Mouse (Mus musculus) stomach, embryonic 16.5 days (tissue): ENCODE data around the gene Nt5c2. TPM values are rescaled to one million over a fixed set of nuclear protein-coding genes. Genes with fewer than 3 reads are reported as not detected.

Experiments
- ATAC-seq: fragments of 200-750 bp; cut with Nextera tagmentation; 2 replicates; pipeline ENCODE4 v1.8.0; 2017; ENCODE audit warnings: moderate number of reproducible peaks, moderate TSS enrichment; ENCODE audit not compliant: insufficient read depth, low FRiP score
- H3K27ac ChIP-seq: fragments of 300-500 bp; sonication (generic); 2 replicates; pipeline ENCODE4 v1.5.1; 2014; ENCODE audit warnings: low read length
- H3K27me3 ChIP-seq: fragments of 300-500 bp; sonication (generic); 2 replicates; pipeline ENCODE4 v1.6.1; 2014; ENCODE audit warnings: low read length, control low read depth, mixed read lengths; ENCODE audit not compliant: control insufficient read depth, insufficient read depth
- H3K36me3 ChIP-seq: fragments of 300-500 bp; sonication (generic); 2 replicates; pipeline ENCODE4 v1.6.1; 2014; ENCODE audit warnings: low read length; ENCODE audit not compliant: control insufficient read depth, insufficient read depth
- H3K4me1 ChIP-seq: fragments of 300-500 bp; sonication (generic); 2 replicates; pipeline ENCODE4 v1.6.1; 2014; ENCODE audit warnings: low read length, control low read depth, mixed read lengths; ENCODE audit not compliant: control insufficient read depth, insufficient read depth
- H3K4me2 ChIP-seq: fragments of 300-500 bp; sonication (generic); 2 replicates; pipeline ENCODE4 v1.6.1; 2014; ENCODE audit warnings: low read depth, low read length, mixed read lengths
- H3K4me3 ChIP-seq: fragments of 300-500 bp; sonication (generic); replicated peaks from 2 replicates; pipeline ENCODE4 v1.5.1; 2014; ENCODE audit warnings: mild to moderate bottlenecking, low read length
- H3K9ac ChIP-seq: fragments of 300-500 bp; sonication (generic); 2 replicates; pipeline ENCODE4 v1.6.1; 2014; ENCODE audit warnings: low read length
- H3K9me3 ChIP-seq: fragments of 300-500 bp; sonication (generic); replicated peaks from 2 replicates; pipeline ENCODE4 v1.6.1; 2016; ENCODE audit warnings: low read length, control low read depth; ENCODE audit not compliant: control insufficient read depth
- WGBS: fragments of 180-500 bp; shearing (Covaris S2); extraction: QIAGEN DNeasy Blood & Tissue Kit; methylation state at CpG from one replicate; pipeline ENCODE4 v1.1.7; 2014; 5-methylcytosine and 5-hydroxymethylcytosine counted together
- polyA plus RNA-seq: library from polyadenylated mRNA; unstranded; fragments of >200 nt; fragmentation: Nextera tagmentation; extraction: Ambion mirVana; gene quantifications from 2 replicates; pipeline ENCODE4 v1.2.1, GENCODE M21; 2015

The Nt5c2 gene
- polyA plus RNA-seq, 1 experiment from 2014 or later: 91.2 TPM

- no peaks in the 10 kb centered on the region for H3K36me3 ChIP-seq
- H3K27ac ChIP-seq: no peak overlapping the region; the same call in 1 of the 2 replicates
- no peak overlapping the region for H3K9ac ChIP-seq
- H3K4me3 ChIP-seq: no peak overlapping the region
- H3K4me1 ChIP-seq: no peaks in the 10 kb centered on the region
- WGBS: 69% methylated on average over 14 of the region's 14 CpGs
- no peaks in the 10 kb centered on the region for H3K9me3 ChIP-seq
- no peaks in the 10 kb centered on the region for H3K27me3 ChIP-seq
- H3K4me2 ChIP-seq: no peak overlapping the region
- ATAC-seq: no peak
Observed at GRCm38 (mm10) chr19:46848381-46849268, 166.3 kb downstream of the Nt5c2 start.

GRCm38 (mm10) chr19:46846459-46846858 is 168.5 kb downstream of the Nt5c2 start:
- H3K4me2 ChIP-seq: no peak overlapping the region
- 80% methylated on average over 5 of the region's 5 CpGs for WGBS
- no peak overlapping the region for H3K4me3 ChIP-seq
- H3K9me3 ChIP-seq: no peaks in the 10 kb centered on the region
- H3K4me1 ChIP-seq: no peaks in the 10 kb centered on the region
- H3K36me3 ChIP-seq: no peaks in the 10 kb centered on the region
- no peak for ATAC-seq
- H3K9ac ChIP-seq: no peak overlapping the region
- H3K27me3 ChIP-seq: no peaks in the 10 kb centered on the region
- no peak overlapping the region for H3K27ac ChIP-seq

GRCm38 (mm10) chr19:46846056-46846455 is 168.9 kb downstream of the Nt5c2 start:
- Histone ChIP-seq H3K36me3 (no peaks in the 10 kb centered on the region), H3K4me2 (no peak overlapping the region), H3K27me3 (no peaks in the 10 kb centered on the region), H3K27ac (no peak overlapping the region), H3K4me3 (no peak overlapping the region), H3K4me1 (no peaks in the 10 kb centered on the region), H3K9ac (no peak overlapping the region), H3K9me3 (no peaks in the 10 kb centered on the region)
- 76% methylated on average over 7 of the region's 7 CpGs for WGBS
- no peak for ATAC-seq

- Histone ChIP-seq H3K27me3 (no peaks in the 10 kb centered on the region), H3K4me3 (no peak overlapping the region), H3K4me1 (no peaks in the 10 kb centered on the region), H3K36me3 (no peaks in the 10 kb centered on the region), H3K27ac (peak overlapping the region; percentile 17; the same call in 1 of the 2 replicates), H3K9ac (no peak overlapping the region), H3K4me2 (no peak overlapping the region), H3K9me3 (no peaks in the 10 kb centered on the region)
- ATAC-seq: no peak
- WGBS: 57% methylated on average over 2 of the region's 2 CpGs
Observed at GRCm38 (mm10) chr19:46843030-46843429, 171.9 kb downstream of the Nt5c2 start.

GRCm38 (mm10) chr19:46841016-46841415 is 173.9 kb downstream of the Nt5c2 start:
- ATAC-seq: no peak
- WGBS: 81% methylated on average over 4 of the region's 4 CpGs
- Histone ChIP-seq H3K4me2 (no peak overlapping the region), H3K4me1 (no peaks in the 10 kb centered on the region), H3K9ac (no peak overlapping the region), H3K27me3 (no peaks in the 10 kb centered on the region), H3K4me3 (no peak overlapping the region), H3K27ac (no peak overlapping the region), H3K36me3 (no peaks in the 10 kb centered on the region), H3K9me3 (no peaks in the 10 kb centered on the region)

GRCm38 (mm10) chr19:46837290-46838079 is 177.5 kb downstream of the Nt5c2 start:
- no peaks in the 10 kb centered on the region for H3K9me3 ChIP-seq
- H3K36me3 ChIP-seq: no peaks in the 10 kb centered on the region
- no peak for ATAC-seq
- no peaks in the 10 kb centered on the region for H3K4me1 ChIP-seq
- no peaks in the 10 kb centered on the region for H3K27me3 ChIP-seq
- no peak overlapping the region for H3K27ac ChIP-seq
- 83% methylated on average over 11 of the region's 11 CpGs for WGBS
- H3K4me2 ChIP-seq: no peak overlapping the region
- H3K9ac ChIP-seq: no peak overlapping the region
- H3K4me3 ChIP-seq: no peak overlapping the region

GRCm38 (mm10) chr19:46836085-46836484 is 178.9 kb downstream of the Nt5c2 start:
- Histone ChIP-seq H3K27me3 (no peaks in the 10 kb centered on the region), H3K9me3 (no peaks in the 10 kb centered on the region), H3K4me3 (no peak overlapping the region), H3K4me2 (no peak overlapping the region), H3K9ac (no peak overlapping the region), H3K4me1 (no peaks in the 10 kb centered on the region), H3K36me3 (no peaks in the 10 kb centered on the region), H3K27ac (no peak overlapping the region)
- 75% methylated on average over 3 of the region's 3 CpGs for WGBS
- no peak for ATAC-seq

- H3K4me2 ChIP-seq: no peak overlapping the region
- no peak overlapping the region for H3K4me3 ChIP-seq
- no peaks in the 10 kb centered on the region for H3K9me3 ChIP-seq
- H3K36me3 ChIP-seq: no peaks in the 10 kb centered on the region
- 75% methylated on average over 4 of the region's 4 CpGs for WGBS
- no peaks in the 10 kb centered on the region for H3K4me1 ChIP-seq
- no peak overlapping the region for H3K27ac ChIP-seq
- no peak for ATAC-seq
- no peak overlapping the region for H3K9ac ChIP-seq
- H3K27me3 ChIP-seq: no peaks in the 10 kb centered on the region
Observed at GRCm38 (mm10) chr19:46835339-46835738, 179.6 kb downstream of the Nt5c2 start.

GRCm38 (mm10) chr19:46834301-46834700 is 180.7 kb downstream of the Nt5c2 start:
- Histone ChIP-seq H3K9me3 (no peaks in the 10 kb centered on the region), H3K36me3 (no peaks in the 10 kb centered on the region), H3K4me1 (no peaks in the 10 kb centered on the region), H3K4me2 (no peak overlapping the region), H3K4me3 (no peak overlapping the region), H3K27me3 (no peaks in the 10 kb centered on the region), H3K9ac (no peak overlapping the region), H3K27ac (no peak overlapping the region)
- 69% methylated on average over 5 of the region's 5 CpGs for WGBS
- no peak for ATAC-seq
